15 mouse cellular contexts compared by ENCODE assay signal in genomic region chr17:66345680-66346079, GRCm38 (mm10).
DNase-seq lines count a peak whose midpoint lies in the region; ATAC-seq and TF ChIP-seq lines count a peak whose summit lies in the region.
"Had no signal": no experiment of that assay in that cellular context is flagged by ENCODE, and none has a peak within 500 bp of the region (broad histone marks: within the 10 kb centered on the region; RNA-seq: fewer than 3 reads in every experiment).

No protein-coding gene starts in this region.

- H3K27me3 ChIP-seq in forebrain, postnatal 0 days (ENCODE audit: insufficient read depth, low read length): no peaks in the 10 kb centered on the region
- no peaks in the 10 kb centered on the region for H3K27me3 ChIP-seq in forebrain, embryonic 15.5 days
- H3K27me3 ChIP-seq in midbrain, postnatal 0 days (ENCODE audit: insufficient read depth, low read length): no peaks in the 10 kb centered on the region
- H3K27me3 ChIP-seq in midbrain, embryonic 15.5 days (replicated peaks): no peaks in the 10 kb centered on the region
- H3K27me3 ChIP-seq in cerebellum, adult 2 months (ENCODE audit: control insufficient read depth, insufficient read depth, low read length): no peaks in the 10 kb centered on the region
- H3K27me3 ChIP-seq in hindbrain, postnatal 0 days (ENCODE audit: insufficient read depth, low read length): no peaks in the 10 kb centered on the region
- H3K27me3 ChIP-seq: limb, embryonic 12.5 days; megakaryocyte, embryonic 14.5 days had no signal

- 50% methylated on average over 15 of the region's 15 CpGs for WGBS in forebrain, postnatal 0 days
- 53% methylated on average over 15 of the region's 15 CpGs for WGBS in forebrain, embryonic 15.5 days
- whole genome bisulfite sequencing in midbrain, postnatal 0 days: 72% methylated on average over 15 of the region's 15 CpGs
- WGBS in midbrain, embryonic 15.5 days: 78% methylated on average over 15 of the region's 15 CpGs
- WGBS in cerebellum, adult 2 months: 5% methylated on average over 15 of the region's 15 CpGs
- 42% methylated on average over 15 of the region's 15 CpGs for WGBS in hindbrain, postnatal 0 days

- DNase-seq in forebrain, postnatal 0 days: peak; percentile 35
- DNase-seq in midbrain, postnatal 0 days (ENCODE audit: low spot score): peak; percentile 61
- DNase-seq in cerebellum, adult 2 months: peak; percentile 83 to 84
- peak; percentile 68 for DNase-seq in hindbrain, postnatal 0 days (ENCODE audit: low spot score)
- no peak for DNase-seq in natural killer cell, adult 2 months (ENCODE audit: low spot score in 2 of 2)
- DNase-seq in thymus, postnatal 4 days: no peak
- DNase-seq: heart, adult 2 months; heart, postnatal 14 days; kidney, postnatal 14 days had no signal

- no peak for TF ChIP-seq CTCF in forebrain, postnatal 0 days (IDR thresholded peaks at IDR 0.05; ENCODE audit: low read depth)
- TF ChIP-seq CTCF in midbrain, postnatal 0 days (IDR thresholded peaks at IDR 0.05): no peak
- TF ChIP-seq CTCF in cerebellum, adult 2 months (IDR thresholded peaks at IDR 0.05; ENCODE audit: borderline replicate concordance, insufficient read depth, low read depth, low read length): no peak
- no peak for TF ChIP-seq CTCF in hindbrain, postnatal 0 days (IDR thresholded peaks at IDR 0.05; ENCODE audit: low read depth)

- TF ChIP-seq POLR2A in cerebellum, adult 2 months (IDR thresholded peaks at IDR 0.05; ENCODE audit: borderline replicate concordance, insufficient read depth, low read length): no peak

- no peak overlapping the region for H3K4me3 ChIP-seq in forebrain, postnatal 0 days (ENCODE audit: low read depth, low read length)
- no peak overlapping the region for H3K4me3 ChIP-seq in forebrain, embryonic 15.5 days
- H3K4me3 ChIP-seq in midbrain, postnatal 0 days (ENCODE audit: low read depth, low read length): no peak overlapping the region
- H3K4me3 ChIP-seq in midbrain, embryonic 15.5 days: no peak overlapping the region
- no peak overlapping the region for H3K4me3 ChIP-seq in cerebellum, adult 2 months (replicated peaks; ENCODE audit: insufficient read depth, low read depth, low read length)
- H3K4me3 ChIP-seq in hindbrain, postnatal 0 days (ENCODE audit: low read length): no peak overlapping the region
- H3K4me3 ChIP-seq: heart, adult 2 months; limb, embryonic 12.5 days; megakaryocyte, embryonic 14.5 days had no signal

- peaks cover 48% of the 10 kb centered on the region for H3K36me3 ChIP-seq in forebrain, postnatal 0 days (ENCODE audit: insufficient read depth)
- peaks cover 35% of the 10 kb centered on the region for H3K36me3 ChIP-seq in forebrain, embryonic 15.5 days
- H3K36me3 ChIP-seq in midbrain, postnatal 0 days (ENCODE audit: insufficient read depth, low read length): peaks cover 29% of the 10 kb centered on the region
- H3K36me3 ChIP-seq in midbrain, embryonic 15.5 days (replicated peaks): peaks cover 26% of the 10 kb centered on the region; the same call in 1 of the 2 replicates
- peaks cover 19% of the 10 kb centered on the region for H3K36me3 ChIP-seq in hindbrain, postnatal 0 days (ENCODE audit: insufficient read depth, low read length)

- no peaks in the 10 kb centered on the region for H3K9me3 ChIP-seq in forebrain, postnatal 0 days (ENCODE audit: low read length)
- no peaks in the 10 kb centered on the region for H3K9me3 ChIP-seq in forebrain, embryonic 15.5 days
- H3K9me3 ChIP-seq in midbrain, postnatal 0 days (ENCODE audit: low read length): no peaks in the 10 kb centered on the region
- H3K9me3 ChIP-seq in midbrain, embryonic 15.5 days: no peaks in the 10 kb centered on the region
- no peaks in the 10 kb centered on the region for H3K9me3 ChIP-seq in hindbrain, postnatal 0 days (ENCODE audit: low read length)
- H3K9me3 ChIP-seq: limb, embryonic 12.5 days had no signal

- H3K9ac ChIP-seq in forebrain, postnatal 0 days: no peak overlapping the region
- H3K9ac ChIP-seq in forebrain, embryonic 15.5 days (replicated peaks): no peak overlapping the region
- no peak overlapping the region for H3K9ac ChIP-seq in midbrain, postnatal 0 days (replicated peaks; ENCODE audit: low read length, poor library complexity, severe bottlenecking)
- H3K9ac ChIP-seq in midbrain, embryonic 15.5 days: no peak overlapping the region
- H3K9ac ChIP-seq in hindbrain, postnatal 0 days (replicated peaks; ENCODE audit: low read length): no peak overlapping the region
- H3K9ac ChIP-seq: limb, embryonic 12.5 days; liver, embryonic 14.5 days had no signal

- H3K4me1 ChIP-seq in forebrain, postnatal 0 days (ENCODE audit: insufficient read depth): peaks cover 4% of the 10 kb centered on the region
- peaks cover 2% of the 10 kb centered on the region; the same call in 1 of the 2 replicates for H3K4me1 ChIP-seq in forebrain, embryonic 15.5 days
- H3K4me1 ChIP-seq in midbrain, postnatal 0 days (ENCODE audit: insufficient read depth, low read length): no peaks in the 10 kb centered on the region
- no peaks in the 10 kb centered on the region for H3K4me1 ChIP-seq in midbrain, embryonic 15.5 days
- H3K4me1 ChIP-seq in cerebellum, adult 2 months (ENCODE audit: control insufficient read depth, insufficient read depth, low read length): peaks cover 62% of the 10 kb centered on the region
- 0 out of 2 replicates have a peak, but pooled peaks cover 4% of the 10 kb centered on the region for H3K4me1 ChIP-seq in hindbrain, postnatal 0 days (ENCODE audit: insufficient read depth, low read length)
- H3K4me1 ChIP-seq: megakaryocyte, embryonic 14.5 days had no signal

- no peak overlapping the region for H3K4me2 ChIP-seq in forebrain, postnatal 0 days (ENCODE audit: low read depth)
- H3K4me2 ChIP-seq in forebrain, embryonic 15.5 days (replicated peaks): no peak overlapping the region
- H3K4me2 ChIP-seq in midbrain, postnatal 0 days (ENCODE audit: low read depth, low read length, poor library complexity, severe bottlenecking): no peak overlapping the region
- no peak overlapping the region for H3K4me2 ChIP-seq in midbrain, embryonic 15.5 days
- no peak overlapping the region for H3K4me2 ChIP-seq in hindbrain, postnatal 0 days (ENCODE audit: low read depth, low read length)
- H3K4me2 ChIP-seq: limb, embryonic 12.5 days had no signal

- ATAC-seq in forebrain, postnatal 0 days: no peak
- ATAC-seq in forebrain, embryonic 15.5 days (replicated peaks): no peak
- no peak for ATAC-seq in midbrain, postnatal 0 days (ENCODE audit: low FRiP score)
- ATAC-seq in midbrain, embryonic 15.5 days (replicated peaks): no peak
- no peak for ATAC-seq in hindbrain, postnatal 0 days
- ATAC-seq: intestine, embryonic 16.5 days had no signal

- H3K27ac ChIP-seq in forebrain, postnatal 0 days (ENCODE audit: low read depth, low read length): no peak overlapping the region
- no peak overlapping the region for H3K27ac ChIP-seq in forebrain, embryonic 15.5 days (replicated peaks)
- H3K27ac ChIP-seq in midbrain, postnatal 0 days (ENCODE audit: low read depth, low read length): no peak overlapping the region
- H3K27ac ChIP-seq in midbrain, embryonic 15.5 days: no peak overlapping the region
- H3K27ac ChIP-seq in cerebellum, adult 2 months (ENCODE audit: insufficient read depth, low read length): peak overlapping the region; percentile 3; the same call in 1 of the 2 replicates
- H3K27ac ChIP-seq in hindbrain, postnatal 0 days: no peak overlapping the region
- H3K27ac ChIP-seq: heart, adult 2 months; limb, embryonic 12.5 days; liver, embryonic 14.5 days had no signal

Comparison
In these comparisons a context has a peak if more than half of its experiments do, and no peak if none do; other contexts are left out.
1. DNase-seq: peak in forebrain, postnatal 0 days (single experiment), midbrain, postnatal 0 days (single experiment), cerebellum, adult 2 months (2 of 2) and hindbrain, postnatal 0 days (single experiment); none in natural killer cell, adult 2 months (0 of 2) and thymus, postnatal 4 days (single experiment).